Mouse (Mus musculus) olfactory bulb, adult 2 months (tissue): ENCODE measurements around the gene Bri3bp. TPM values are rescaled to one million over a fixed set of nuclear protein-coding genes. Genes with fewer than 3 reads are reported as not detected.
"Not testable (repeated sequence)": the region's sequence is repeated elsewhere in the genome, so short reads cannot be mapped to it uniquely, and the experiment has no call there.

Source experiments
- H3K27ac ChIP-seq: fragments of 200-500 bp; 2 replicates; pipeline ENCODE4 v1.5.1; 2012; ENCODE audit warnings: low read depth, low read length; ENCODE audit not compliant: insufficient read depth
- H3K4me1 ChIP-seq: fragments of 200-500 bp; 2 replicates; pipeline ENCODE4 v1.6.1; 2012; ENCODE audit warnings: low read length; ENCODE audit not compliant: control insufficient read depth, insufficient read depth
- H3K4me3 ChIP-seq: fragments of 200-500 bp; 2 replicates; pipeline ENCODE4 v1.5.1; 2012; ENCODE audit warnings: mild to moderate bottlenecking, low read depth, low read length, moderate library complexity; ENCODE audit not compliant: insufficient read depth
- CTCF ChIP-seq: fragments of 200-500 bp; IDR thresholded peaks from 2 replicates; pipeline ENCODE4 v1.5.1; 2012; ENCODE audit warnings: low read depth, mild to moderate bottlenecking, low read length, moderate library complexity; ENCODE audit not compliant: insufficient read depth
- POLR2A ChIP-seq: fragments of 200-500 bp; IDR thresholded peaks from 2 replicates; pipeline ENCODE4 v1.6.1; 2012; ENCODE audit warnings: mild to moderate bottlenecking, low read depth, low read length, moderate library complexity; ENCODE audit not compliant: insufficient read depth
- WGBS: fragments of 180-500 bp; shearing (Covaris S2); methylation state at CpG from one replicate; pipeline ENCODE4 v1.1.7; 2018; 5-methylcytosine and 5-hydroxymethylcytosine counted together
- polyA plus RNA-seq: library from polyadenylated mRNA; stranded (reverse); fragments of >200 nt; gene quantifications from 2 replicates; pipeline ENCODE4 v1.2.4, GENCODE M21; 2012; ENCODE audit warnings: low replicate concordance; ENCODE audit not compliant: missing spikeins, insufficient read depth, insufficient read length

The Bri3bp gene
- polyA plus RNA-seq, 1 experiment, result 46.8 TPM

DNA sequence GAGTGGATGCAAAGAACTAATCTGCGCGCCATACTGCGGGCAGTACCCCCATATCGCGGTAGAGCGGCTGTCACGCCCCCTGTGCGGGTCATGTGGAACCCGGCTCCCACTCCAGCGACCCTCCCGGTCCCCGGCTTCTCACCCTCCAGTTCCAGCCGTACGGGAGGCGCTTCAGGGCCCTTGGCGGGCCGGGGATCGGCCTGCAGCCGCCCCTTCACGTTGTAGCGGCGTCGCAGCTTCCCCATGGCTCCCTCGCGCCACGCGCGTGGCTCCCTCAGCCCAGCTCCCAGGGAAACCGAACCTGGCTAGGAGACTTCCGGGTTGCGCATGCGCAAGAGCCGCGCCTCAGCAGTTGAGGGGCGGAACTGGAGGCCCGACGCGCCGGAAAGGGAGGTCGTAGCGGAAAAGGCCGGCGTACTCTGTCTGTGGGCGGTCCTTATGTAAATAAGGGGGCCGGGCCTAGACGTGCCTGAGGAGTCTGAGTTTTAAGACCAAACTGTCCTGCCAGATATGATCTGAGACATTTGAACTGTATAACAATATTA is 7.5 kb upstream of the Bri3bp start, which contains the start of gene Dhx37:
Gene Dhx37 (minus strand): TSS at position 329 of the 545 bp plus-strand sequence.
- H3K27ac ChIP-seq, result no peak within 1 kb of the TSS
- TF ChIP-seq POLR2A (peak; percentile 84), CTCF (no peak)
- H3K4me3 ChIP-seq, result peak within 1 kb of the TSS; percentile 87
- H3K4me1 ChIP-seq, result peaks cover 3% of the 10 kb centered on the region; the same call in 1 of the 2 replicates
- under 1% methylated on average over 46 of the region's 46 CpGs for WGBS

DNA sequence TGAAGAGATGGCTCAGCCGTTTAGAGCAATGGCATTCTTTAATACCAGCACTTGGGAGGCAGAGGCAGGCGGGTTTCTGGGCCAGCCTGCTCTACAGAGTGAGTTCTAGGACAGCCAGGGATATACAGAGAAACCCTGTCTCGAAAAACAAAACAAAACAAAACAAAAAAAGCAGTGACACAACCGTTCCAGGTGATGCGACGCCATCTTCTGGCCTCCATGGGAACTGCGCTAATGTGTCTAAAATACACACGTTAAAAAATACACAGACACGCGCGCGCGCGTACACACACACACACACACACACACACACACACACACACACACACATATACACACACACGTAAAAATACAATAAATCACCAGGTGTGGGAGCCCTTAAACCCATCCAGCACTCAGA is 7.0 kb upstream of the Bri3bp start:
- peak overlapping the region; percentile 15; the same call in 1 of the 2 replicates for H3K4me3 ChIP-seq
- not testable (repeated sequence) for H3K4me1 ChIP-seq, H3K27ac ChIP-seq
- WGBS, result 55% methylated on average over 15 of the region's 15 CpGs

GRCm38 (mm10) chr5:125440583-125441233 is 660 bp upstream of the Bri3bp start:
- peak overlapping the region; percentile 89 for H3K4me3 ChIP-seq
- peaks cover 12% of the 10 kb centered on the region for H3K4me1 ChIP-seq
- 20% methylated on average over 7 of the region's 7 CpGs for WGBS
- no peak overlapping the region for H3K27ac ChIP-seq
- TF ChIP-seq POLR2A, result no peak
- TF ChIP-seq CTCF, result no peak

- 29% methylated on average over 27 of the region's 27 CpGs for WGBS
- TF ChIP-seq CTCF, result no peak
- TF ChIP-seq POLR2A, result no peak
- Histone ChIP-seq H3K4me1 (peaks cover 15% of the 10 kb centered on the region), H3K4me3 (peak overlapping the region; percentile 89), H3K27ac (no peak overlapping the region)
Measured at GRCm38 (mm10) chr5:125442136-125442995, 998 bp downstream of the Bri3bp start.

- TF ChIP-seq POLR2A (no peak), CTCF (no peak)
- 84% methylated on average over 5 of the region's 5 CpGs for WGBS
- Histone ChIP-seq H3K4me3 (no peak overlapping the region), H3K27ac (no peak overlapping the region), H3K4me1 (peaks cover 17% of the 10 kb centered on the region)
Measured at GRCm38 (mm10) chr5:125443335-125443734, 2.0 kb downstream of the Bri3bp start.

GRCm38 (mm10) chr5:125443915-125444314 is 2.5 kb downstream of the Bri3bp start:
- WGBS, result 94% methylated on average over 3 of the region's 3 CpGs
- H3K27ac ChIP-seq, result no peak overlapping the region
- TF ChIP-seq CTCF, result no peak
- no peak for TF ChIP-seq POLR2A
- peaks cover 22% of the 10 kb centered on the region for H3K4me1 ChIP-seq
- H3K4me3 ChIP-seq, result no peak overlapping the region

DNA sequence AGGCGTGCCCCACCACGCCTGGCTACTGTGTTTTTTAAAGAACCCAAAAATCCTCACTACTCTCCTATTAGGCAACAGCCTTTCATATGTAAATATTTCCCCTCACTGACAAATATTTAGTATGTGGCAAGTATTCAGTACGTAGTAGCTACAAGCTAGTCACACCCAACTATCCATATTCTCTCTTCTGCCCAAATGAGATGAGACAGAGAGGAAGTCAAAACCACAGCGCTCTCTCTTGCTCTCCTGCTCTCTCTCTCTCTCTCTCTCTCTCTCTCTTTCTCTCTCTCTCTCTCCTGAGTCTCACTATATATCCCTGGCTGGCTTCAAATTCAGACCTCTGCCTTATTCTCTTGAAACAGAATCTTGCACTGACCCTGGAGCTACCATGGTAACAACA is 3.2 kb downstream of the Bri3bp start:
- TF ChIP-seq CTCF (no peak), POLR2A (no peak)
- Histone ChIP-seq H3K4me3 (no peak overlapping the region), H3K27ac (no peak overlapping the region), H3K4me1 (peaks cover 26% of the 10 kb centered on the region)
- WGBS, result 91% methylated on average over 4 of the region's 4 CpGs

GRCm38 (mm10) chr5:125446344-125446743 is 5.0 kb downstream of the Bri3bp start:
- 34% methylated on average over 7 of the region's 7 CpGs for WGBS
- Histone ChIP-seq H3K4me1 (peaks cover 28% of the 10 kb centered on the region), H3K27ac (no peak overlapping the region), H3K4me3 (no peak overlapping the region)
- TF ChIP-seq CTCF (no peak), POLR2A (no peak)

DNA sequence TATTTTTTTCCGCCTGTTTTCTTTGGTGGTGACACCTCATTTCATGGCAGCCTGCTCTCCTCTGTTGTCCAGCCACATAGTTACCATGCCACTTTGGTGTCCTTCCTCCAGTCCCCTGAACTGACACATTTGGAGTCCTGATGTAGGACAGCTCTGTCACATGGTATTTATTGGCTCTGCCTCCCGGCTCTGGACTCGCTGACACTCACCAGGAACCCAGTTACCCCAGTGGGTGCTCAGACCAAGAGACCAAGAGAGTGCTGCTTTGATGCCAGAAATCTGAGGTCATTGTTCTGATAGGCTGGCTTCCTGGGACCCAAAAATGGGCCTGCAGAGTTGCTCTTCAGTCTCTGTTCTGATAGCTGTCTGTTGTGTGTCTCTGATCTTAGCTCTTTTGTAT is 6.7 kb downstream of the Bri3bp start:
- H3K4me3 ChIP-seq, result no peak overlapping the region
- peaks cover 21% of the 10 kb centered on the region for H3K4me1 ChIP-seq
- 69% methylated on average over 3 of the region's 3 CpGs for WGBS
- TF ChIP-seq CTCF (no peak), POLR2A (no peak)
- H3K27ac ChIP-seq, result no peak overlapping the region
